Mouse (Mus musculus) R1 (cell line): ENCODE measurements around the gene Kdsr.
A peak's percentile ranks its signal among the peaks of the same experiment; 100 is the strongest.
"Not testable (repeated sequence)": the region's sequence is repeated elsewhere in the genome, so short reads cannot be mapped to it uniquely, and the experiment has no call there.

Experiments
- DNase-seq: peaks from one replicate; pipeline ENCODE4 v3.0.0-alpha.2; 2018; ENCODE audit warnings: low read depth, low spot score

Gene Kdsr

GRCm38 (mm10) chr1:106739810-106740209 is 19.7 kb downstream of the Kdsr start:
- no peak for DNase-seq

DNA sequence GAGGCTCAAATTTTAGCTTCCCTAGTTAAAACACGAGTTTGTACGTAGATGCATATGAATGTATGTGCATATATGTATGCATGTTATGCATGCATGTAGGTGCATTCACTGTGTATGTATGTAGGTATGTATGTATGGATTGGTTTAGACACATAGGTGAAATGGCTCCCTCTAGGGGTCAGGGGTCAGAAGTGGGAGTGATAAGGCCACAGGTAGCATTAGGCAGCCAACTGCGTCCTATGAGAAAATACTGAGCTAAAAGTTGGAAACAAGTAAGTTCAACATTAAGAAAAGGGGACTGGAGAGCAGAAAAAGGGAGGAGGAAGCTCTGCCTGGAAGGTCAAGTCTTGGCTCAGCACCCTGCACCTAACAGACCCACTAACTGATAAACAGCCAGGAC is 21.4 kb downstream of the Kdsr start:
- peak; percentile 58 for DNase-seq

DNA sequence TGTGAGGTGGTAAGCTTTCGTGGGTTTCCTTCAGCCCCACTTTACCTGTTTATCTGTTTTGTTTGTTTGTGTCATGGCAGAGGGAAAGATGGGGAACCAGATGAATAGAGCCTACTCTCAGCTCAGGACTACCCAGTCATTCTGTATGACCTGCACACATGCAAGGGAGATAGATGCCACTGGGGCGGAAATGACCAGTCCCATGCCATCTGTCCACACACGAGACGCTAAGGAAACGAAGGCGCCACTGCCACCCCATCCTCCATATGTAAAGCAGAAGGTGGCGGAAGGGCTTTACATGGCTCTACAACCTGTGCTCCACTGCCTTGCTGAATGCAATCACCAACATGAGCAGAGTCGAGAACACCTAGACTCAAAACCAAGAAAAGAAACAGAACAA is 23.3 kb downstream of the Kdsr start:
- no peak for DNase-seq

DNA sequence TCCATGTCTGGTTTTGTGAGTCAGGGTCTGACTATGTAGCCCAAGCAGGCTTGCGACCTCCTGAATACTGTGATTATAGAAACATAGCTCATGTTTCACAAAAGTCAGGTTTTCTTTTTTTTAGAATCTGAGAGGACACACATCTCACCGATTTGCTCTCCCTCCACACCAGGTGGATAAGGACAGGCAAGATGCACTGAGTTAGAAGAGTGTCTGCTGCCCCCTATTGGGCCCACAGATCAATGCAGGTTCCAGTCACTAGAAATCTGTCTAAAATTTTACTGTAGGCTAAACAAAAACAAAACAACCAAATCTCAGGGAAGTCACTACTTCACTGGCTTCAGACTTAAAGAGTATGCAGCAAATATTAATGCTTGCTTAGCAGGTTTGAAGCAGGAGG is 23.9 kb downstream of the Kdsr start:
- DNase-seq: peak; percentile 64

- DNase-seq: peak; percentile 71
Observed at GRCm38 (mm10) chr1:106722061-106722460, 37.5 kb downstream of the Kdsr start.

- not testable (repeated sequence) for DNase-seq
Observed at GRCm38 (mm10) chr1:106717736-106718135, 41.8 kb downstream of the Kdsr start.

DNA sequence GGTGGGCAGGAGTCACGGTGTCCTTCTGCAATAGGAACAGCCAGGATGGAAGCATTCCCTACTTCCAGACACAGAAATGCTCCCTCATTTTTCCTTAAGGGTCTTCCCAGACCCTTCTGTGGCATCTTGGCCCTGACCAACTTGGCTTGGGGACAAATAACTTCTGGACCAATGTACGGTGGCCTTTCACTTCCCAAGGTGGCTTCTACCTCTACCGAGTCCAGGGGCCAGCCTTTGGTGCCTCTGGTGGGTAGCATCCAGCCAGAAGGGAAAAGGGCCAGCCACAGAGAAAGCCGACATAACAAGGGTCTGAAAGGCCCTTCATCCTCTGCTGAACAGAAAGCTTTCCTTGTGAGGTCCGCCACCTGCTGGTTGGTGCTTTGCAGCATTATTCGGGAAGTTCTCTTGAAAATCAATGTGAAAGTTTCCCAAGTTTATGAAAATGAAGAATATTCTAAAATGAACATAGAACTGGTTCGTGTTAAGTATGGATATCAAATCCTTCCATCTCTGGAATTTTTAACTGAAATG is 42.4 kb downstream of the Kdsr start:
- peak; percentile 43 for DNase-seq

- no peak for DNase-seq
Observed at GRCm38 (mm10) chr1:106716141-106716540, 43.4 kb downstream of the Kdsr start.

GRCm38 (mm10) chr1:106715111-106716083 is 44.1 kb downstream of the Kdsr start:
- DNase-seq: no peak

GRCm38 (mm10) chr1:106714530-106714981 is 45.0 kb downstream of the Kdsr start:
- peak; percentile 32 for DNase-seq

DNA sequence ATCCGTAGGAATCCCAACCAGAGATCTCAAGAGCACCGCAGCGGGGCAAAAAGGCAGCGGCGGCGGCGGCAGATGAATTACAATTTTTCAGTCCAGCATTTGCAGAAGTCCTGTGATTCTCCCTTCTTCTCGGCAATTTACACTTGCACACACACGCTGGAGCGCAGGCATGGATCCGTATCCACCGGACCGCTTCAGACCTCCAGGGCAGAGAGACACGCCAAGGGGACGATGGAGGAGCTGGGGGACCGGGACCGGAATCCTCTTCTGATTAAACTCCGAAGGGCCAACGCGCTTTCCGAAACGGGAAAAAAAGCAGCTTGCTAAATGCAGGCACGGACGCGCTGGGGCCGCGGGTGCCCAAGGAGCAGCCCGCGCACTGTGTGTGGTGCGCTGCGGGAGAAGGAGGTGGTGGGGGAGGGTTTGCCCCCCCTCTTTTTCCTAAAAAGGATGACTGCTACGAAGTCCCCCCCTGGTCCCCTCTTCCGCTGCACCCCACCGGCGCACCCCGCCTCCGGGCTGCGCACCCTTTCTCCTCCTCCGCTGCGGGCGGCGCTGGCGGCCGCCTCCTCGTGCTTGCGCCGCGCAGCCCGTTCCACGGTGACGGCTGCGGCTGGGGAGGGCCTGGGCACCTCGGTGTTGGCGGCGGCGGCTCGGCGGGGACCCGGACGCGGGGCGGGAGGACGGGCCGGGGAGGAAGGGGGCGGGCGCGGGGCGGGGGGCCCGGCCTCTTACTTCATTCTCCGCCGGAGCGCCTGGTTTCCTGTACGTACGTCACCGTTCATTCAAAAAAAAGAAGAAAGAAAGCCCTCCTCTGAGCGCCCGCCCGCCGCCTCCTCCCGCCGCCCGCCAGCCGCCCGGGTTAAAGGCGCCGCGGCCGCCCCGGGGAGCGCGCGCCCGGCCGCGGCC is 45.7 kb downstream of the Kdsr start, which contains the start of gene Bcl2:
Gene Bcl2, minus strand, starts transcription at position 654 of the 909 bp plus-strand sequence.
- DNase-seq: peak; percentile 54

DNA sequence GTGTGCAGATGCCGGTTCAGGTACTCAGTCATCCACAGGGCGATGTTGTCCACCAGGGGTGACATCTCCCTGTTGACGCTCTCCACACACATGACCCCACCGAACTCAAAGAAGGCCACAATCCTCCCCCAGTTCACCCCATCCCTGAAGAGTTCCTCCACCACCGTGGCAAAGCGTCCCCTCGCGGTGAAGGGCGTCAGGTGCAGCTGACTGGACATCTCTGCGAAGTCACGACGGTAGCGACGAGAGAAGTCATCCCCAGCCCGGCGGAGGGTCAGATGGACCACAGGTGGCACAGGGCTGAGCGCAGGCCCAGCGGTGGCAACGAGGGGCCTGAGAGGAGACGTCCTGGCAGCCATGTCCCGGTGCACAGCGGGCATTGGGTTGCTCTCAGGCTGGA is 47.2 kb downstream of the Kdsr start:
- DNase-seq: peak; percentile 20

GRCm38 (mm10) chr1:106711356-106712125 is 48.0 kb downstream of the Kdsr start:
- no peak for DNase-seq

DNA sequence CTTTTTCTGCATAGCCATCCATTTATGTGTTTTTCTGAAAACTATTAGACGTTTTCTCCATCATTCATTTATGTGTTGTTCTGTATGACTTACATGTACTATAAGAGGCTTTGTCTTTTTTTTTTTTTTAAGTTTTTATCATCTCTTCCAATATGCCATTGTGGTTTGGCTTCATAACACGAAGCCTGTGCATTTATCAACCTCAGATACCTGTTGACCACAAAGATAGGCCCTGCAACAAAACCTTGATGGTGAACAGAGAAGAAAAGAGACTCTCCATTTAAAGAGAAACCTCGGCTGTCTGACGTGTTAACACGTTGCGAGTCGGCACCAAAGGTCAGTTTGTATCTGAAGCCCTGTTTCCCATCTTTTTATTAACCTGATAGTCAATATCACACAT is 49.3 kb downstream of the Kdsr start:
- no peak for DNase-seq

DNA sequence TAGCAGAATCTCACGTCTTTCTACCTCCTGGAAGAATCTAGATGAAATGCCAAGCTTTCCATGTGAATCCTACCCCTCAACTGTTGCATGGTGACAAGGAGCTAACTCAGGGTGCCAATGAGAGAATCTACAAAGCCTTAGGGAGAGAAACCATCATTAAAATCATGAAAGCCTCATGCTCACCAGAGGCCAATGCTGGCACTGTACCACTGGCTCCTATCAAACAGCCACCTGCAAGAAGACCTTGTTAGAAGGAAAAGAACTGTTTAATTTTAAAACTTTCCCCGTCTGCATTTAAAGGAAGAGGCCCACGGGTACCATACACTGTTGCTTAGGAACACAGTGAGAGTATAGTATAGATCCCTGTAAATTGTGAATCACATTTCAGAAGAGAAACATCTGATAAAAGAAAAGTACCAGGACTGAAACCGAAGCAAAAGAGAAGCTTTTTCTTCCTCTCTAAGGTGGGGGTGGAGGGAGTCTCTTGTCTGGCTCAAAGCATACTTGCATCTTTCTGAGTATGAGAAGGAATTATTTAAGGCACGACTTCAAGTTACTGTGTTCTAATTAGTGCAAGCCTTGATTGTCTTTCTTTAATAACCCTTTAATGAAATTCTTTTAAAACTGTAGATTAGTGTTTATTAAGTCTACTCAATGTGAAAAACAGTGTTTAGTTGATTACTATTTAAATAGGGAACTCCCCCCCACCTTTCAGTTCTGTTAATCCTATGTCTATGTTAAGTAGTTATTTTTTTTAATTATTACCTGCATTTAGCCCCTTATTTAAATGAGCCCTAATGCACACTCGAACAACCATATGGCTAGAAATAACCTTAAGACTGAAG is 52.3 kb downstream of the Kdsr start:
- DNase-seq: no peak

- no peak for DNase-seq
Observed at GRCm38 (mm10) chr1:106703183-106703582, 56.3 kb downstream of the Kdsr start.

DNA sequence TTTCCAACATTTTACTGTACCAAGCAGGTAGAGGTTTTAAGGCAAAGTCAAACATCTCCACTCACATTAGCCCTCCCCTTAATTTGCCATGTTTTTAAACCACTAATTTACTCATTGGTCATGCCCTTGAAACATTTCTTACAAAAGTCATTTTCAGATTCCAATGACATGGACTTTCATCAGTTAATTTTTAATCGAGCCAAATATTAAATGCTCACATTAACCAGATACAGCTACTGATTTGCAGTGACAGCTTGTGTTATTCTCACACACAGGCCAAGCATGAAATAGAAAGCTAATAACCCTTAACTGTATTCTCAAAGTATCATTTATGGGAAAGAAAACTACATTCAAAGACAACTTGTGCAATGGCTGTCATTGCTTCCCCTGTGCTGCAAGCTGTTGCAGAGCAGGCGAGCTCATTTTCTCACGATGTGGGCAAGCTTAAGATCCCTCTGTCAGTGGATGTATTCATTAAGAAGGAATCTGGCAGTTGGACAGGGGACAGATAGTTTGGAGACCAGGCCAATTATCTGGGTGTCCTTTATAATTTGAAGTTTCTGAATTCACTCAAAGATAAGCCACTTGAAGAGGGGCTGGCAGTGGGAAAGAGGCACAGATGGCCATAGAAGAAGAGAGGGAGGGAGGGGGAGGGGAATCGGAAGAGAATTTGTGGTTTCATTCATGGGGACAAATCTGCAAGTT is 56.9 kb downstream of the Kdsr start:
- no peak for DNase-seq

DNA sequence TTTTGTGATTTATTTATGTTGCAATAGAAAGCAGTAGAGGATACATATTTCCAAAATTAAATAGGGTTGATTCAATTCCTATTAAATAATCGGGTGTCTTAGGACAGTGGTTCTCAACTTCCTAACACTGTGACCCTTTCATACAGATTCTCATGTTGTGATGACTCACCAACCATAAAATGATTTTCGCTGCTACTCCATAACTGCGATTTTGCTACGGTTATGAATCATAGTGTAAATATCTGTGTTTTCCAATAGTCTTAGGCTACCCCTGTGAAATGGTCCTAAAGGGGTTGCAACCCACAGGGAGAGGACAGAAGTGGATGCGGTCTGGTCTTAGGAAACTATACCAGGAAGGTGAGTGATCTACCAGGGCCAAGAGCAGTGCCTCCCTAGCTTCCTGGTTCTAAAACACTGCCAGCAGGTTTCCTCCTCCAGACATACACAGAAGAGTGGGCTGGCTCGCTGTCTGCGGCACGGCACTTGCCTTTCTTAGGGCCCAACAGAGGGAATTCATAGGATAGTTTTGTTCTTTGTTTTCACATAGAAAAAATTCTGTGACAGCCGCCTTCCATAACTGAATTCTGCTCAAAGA is 58.9 kb downstream of the Kdsr start:
- no peak for DNase-seq

DNA sequence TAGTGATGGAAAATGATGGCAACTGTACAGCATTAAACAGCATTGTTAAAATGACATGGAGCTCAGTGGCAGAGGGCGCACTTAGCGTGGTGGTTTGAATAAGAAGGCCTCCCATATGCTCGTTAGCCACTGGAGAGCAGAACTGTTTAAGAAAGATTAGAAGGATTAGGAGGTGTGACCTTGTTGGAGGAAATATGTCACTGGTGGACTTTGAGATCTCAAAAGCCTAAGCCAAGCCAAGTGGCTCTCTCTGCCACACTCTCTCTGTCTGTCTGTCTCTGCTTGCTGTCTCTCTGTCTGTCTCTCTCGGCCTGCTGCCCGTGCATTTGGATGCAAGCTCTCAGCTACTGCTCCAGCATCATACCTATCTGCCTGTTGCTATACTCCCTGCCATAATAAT is 63.1 kb downstream of the Kdsr start:
- no peak for DNase-seq
